Mouse (Mus musculus) gastrocnemius, adult 8-10 months (tissue): ENCODE measurements around the gene Pih1d1. TPM values are rescaled to one million over a fixed set of nuclear protein-coding genes. Genes with fewer than 3 reads are reported as not detected.
"Not testable (repeated sequence)": the region's sequence is repeated elsewhere in the genome, so short reads cannot be mapped to it uniquely, and the experiment has no call there.

ENCODE experiments used
- DNase-seq, 2 experiments: peaks; one replicate each; pipeline ENCODE4 v3.0.0; 2022; ENCODE audit warnings: low spot score in 2 of 2
- total RNA-seq, 4 experiments: library from RNA; stranded (reverse); gene quantifications; 2 replicates each; pipeline ENCODE4 v1.2.4; 2022

The Pih1d1 gene
- total RNA-seq, 4 experiments from 2014 or later = 34.6 to 42.1 (median 38.3) TPM

- no peak for DNase-seq
These were observed 11.6 kb downstream of the Pih1d1 start for GRCm38 (mm10) chr7:45165701-45166100.

- DNase-seq = no peak
These were observed 12.9 kb downstream of the Pih1d1 start for GRCm38 (mm10) chr7:45166950-45167401.

- DNase-seq = no peak
These were observed 13.8 kb downstream of the Pih1d1 start for GRCm38 (mm10) chr7:45167761-45168445.

GRCm38 (mm10) chr7:45168656-45169055 lies 14.6 kb downstream of the Pih1d1 start:
- no peak for DNase-seq

- DNase-seq = no peak
These were observed 15.4 kb downstream of the Pih1d1 start for GRCm38 (mm10) chr7:45169495-45169894.

- DNase-seq = no peak
These were observed 18.9 kb downstream of the Pih1d1 start for GRCm38 (mm10) chr7:45172974-45173373.

- not testable (repeated sequence) for DNase-seq
These were observed 19.7 kb downstream of the Pih1d1 start for GRCm38 (mm10) chr7:45173772-45174171.

- DNase-seq = no peak
These were observed 20.6 kb downstream of the Pih1d1 start for GRCm38 (mm10) chr7:45174567-45175280.

- no peak for DNase-seq
These were observed 21.3 kb downstream of the Pih1d1 start for GRCm38 (mm10) chr7:45175398-45175797.

- no peak for DNase-seq
These were observed 21.8 kb downstream of the Pih1d1 start for GRCm38 (mm10) chr7:45175929-45176328.

GRCm38 (mm10) chr7:45176356-45176755 lies 22.3 kb downstream of the Pih1d1 start:
- no peak for DNase-seq

- no peak for DNase-seq
These were observed 24.4 kb downstream of the Pih1d1 start for GRCm38 (mm10) chr7:45178550-45178949.

GRCm38 (mm10) chr7:45179469-45179868 lies 25.4 kb downstream of the Pih1d1 start, which contains the start of gene Gfy:
Gene Gfy (minus strand): TSS chr7:45179569.
- no peak for DNase-seq

GRCm38 (mm10) chr7:45180896-45181477 lies 26.9 kb downstream of the Pih1d1 start, which contains the start of gene Pth2:
Gene Pth2 (plus strand): TSS chr7:45180995.
- no peak for DNase-seq

- no peak for DNase-seq
These were observed 27.4 kb downstream of the Pih1d1 start for GRCm38 (mm10) chr7:45181540-45181939.

- DNase-seq = peak; percentile 75 to 81
These were observed 28.1 kb downstream of the Pih1d1 start for GRCm38 (mm10) chr7:45182199-45182601.

- DNase-seq = peak in 1 of 2 experiments; percentile 36
These were observed 28.5 kb downstream of the Pih1d1 start for GRCm38 (mm10) chr7:45182606-45183005.

- no peak for DNase-seq
These were observed 29.6 kb downstream of the Pih1d1 start for GRCm38 (mm10) chr7:45183672-45184071.

- no peak for DNase-seq
These were observed 31.8 kb downstream of the Pih1d1 start for GRCm38 (mm10) chr7:45185921-45186320.

GRCm38 (mm10) chr7:45189600-45189999 lies 35.5 kb downstream of the Pih1d1 start:
- DNase-seq = no peak

GRCm38 (mm10) chr7:45190186-45190585 lies 36.1 kb downstream of the Pih1d1 start:
- DNase-seq = no peak

- DNase-seq = no peak
These were observed 37.1 kb downstream of the Pih1d1 start for GRCm38 (mm10) chr7:45191161-45191560.
